Mouse (Mus musculus): ENCODE results near the gene Tmem205. TPM values are rescaled to one million over a fixed set of nuclear protein-coding genes. Genes with fewer than 3 reads are reported as not detected.

The Tmem205 gene
- polyA plus RNA-seq, 1 experiment from 2014 or later: 39.3 TPM

DNA sequence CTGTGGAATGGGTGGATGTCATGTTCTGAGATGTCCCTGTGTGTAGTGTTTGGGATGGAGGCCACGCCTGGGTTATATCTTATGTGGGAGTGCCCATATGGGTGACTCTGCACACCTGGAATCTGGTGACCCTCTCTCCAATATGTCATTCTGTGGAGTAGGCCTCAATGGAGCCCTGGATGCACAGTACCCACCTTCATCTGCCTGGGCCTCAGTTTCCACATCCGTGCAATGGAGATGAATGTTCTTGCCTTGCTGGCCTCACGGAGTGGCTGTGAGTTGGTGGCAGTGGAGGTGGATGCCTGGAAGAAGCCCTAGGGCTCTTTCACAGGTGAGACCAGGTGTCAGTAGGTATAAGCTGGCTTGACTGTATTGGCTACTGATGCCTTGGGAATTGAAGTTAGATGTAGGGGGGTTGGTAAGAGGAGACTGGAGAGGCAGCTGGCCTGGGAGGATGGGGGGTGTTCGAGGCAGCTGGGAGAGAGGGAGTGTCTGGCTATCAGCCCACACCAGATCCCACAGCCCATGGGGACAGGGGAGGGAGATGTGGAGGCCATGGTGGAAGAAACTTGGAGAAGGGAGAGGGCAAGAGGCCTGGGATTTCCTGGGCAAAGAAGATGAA lies 11.0 kb upstream of the Tmem205 start:
- Histone ChIP-seq H3K27ac (ENCODE audit: low read depth, low read length) (no peak overlapping the region), H3K4me1 (replicated peaks; ENCODE audit: control insufficient read depth, insufficient read depth, low read length) (no peaks in the 10 kb centered on the region), H3K4me3 (ENCODE audit: low read depth, low read length) (no peak overlapping the region), H3K27me3 (ENCODE audit: control insufficient read depth, insufficient read depth, low read length) (no peaks in the 10 kb centered on the region), H3K4me2 (replicated peaks; ENCODE audit: low read depth, low read length) (no peak overlapping the region), H3K9ac (ENCODE audit: low read depth, low read length) (no peak overlapping the region), H3K36me3 (ENCODE audit: control insufficient read depth, insufficient read depth, low read length) (no peaks in the 10 kb centered on the region), H3K9me3 (ENCODE audit: control insufficient read depth, low read length) (no peaks in the 10 kb centered on the region)
- 91% methylated on average over 4 of the region's 4 CpGs for WGBS
- DNase-seq (ENCODE audit: low spot score) (no peak), ATAC-seq (ENCODE audit: low FRiP score) (no peak)

DNA sequence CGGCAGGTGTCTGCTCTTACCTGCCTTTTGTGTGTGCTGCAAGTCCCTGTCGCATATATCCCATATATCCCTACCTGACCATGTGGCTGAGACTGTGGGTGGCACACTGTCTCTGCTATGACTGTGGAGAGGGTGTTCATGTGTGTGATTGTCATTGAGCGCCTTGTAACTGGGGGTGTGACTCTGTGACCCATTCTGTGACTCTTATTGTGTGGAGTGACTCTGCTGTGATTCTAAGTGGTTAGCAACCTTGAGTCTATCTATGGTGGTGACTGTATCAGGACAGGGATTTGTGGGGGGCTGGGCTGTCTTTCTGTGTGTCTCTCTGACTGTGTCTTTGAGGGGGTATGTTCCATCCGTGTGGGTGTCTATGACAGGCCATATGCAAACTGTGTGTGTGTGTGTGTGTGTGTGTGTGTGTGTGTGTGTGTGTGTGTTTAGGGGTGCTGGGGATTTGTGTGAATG lies 10.4 kb upstream of the Tmem205 start:
- H3K4me1 ChIP-seq (replicated peaks; ENCODE audit: control insufficient read depth, insufficient read depth, low read length): no peaks in the 10 kb centered on the region
- 82% methylated on average over 4 of the region's 4 CpGs for WGBS
- H3K9ac ChIP-seq (ENCODE audit: low read depth, low read length): peak overlapping the region; percentile 75; the same call in 1 of the 2 replicates
- DNase-seq (ENCODE audit: low spot score) (no peak), ATAC-seq (ENCODE audit: low FRiP score) (no peak)
- peak overlapping the region; percentile 71 for H3K4me2 ChIP-seq (replicated peaks; ENCODE audit: low read depth, low read length)
- no peak overlapping the region for H3K27ac ChIP-seq (ENCODE audit: low read depth, low read length)
- no peaks in the 10 kb centered on the region for H3K27me3 ChIP-seq (ENCODE audit: control insufficient read depth, insufficient read depth, low read length)
- peak overlapping the region; percentile 67 for H3K4me3 ChIP-seq (ENCODE audit: low read depth, low read length)
- H3K9me3 ChIP-seq (ENCODE audit: control insufficient read depth, low read length): no peaks in the 10 kb centered on the region
- H3K36me3 ChIP-seq (ENCODE audit: control insufficient read depth, insufficient read depth, low read length): no peaks in the 10 kb centered on the region

DNA sequence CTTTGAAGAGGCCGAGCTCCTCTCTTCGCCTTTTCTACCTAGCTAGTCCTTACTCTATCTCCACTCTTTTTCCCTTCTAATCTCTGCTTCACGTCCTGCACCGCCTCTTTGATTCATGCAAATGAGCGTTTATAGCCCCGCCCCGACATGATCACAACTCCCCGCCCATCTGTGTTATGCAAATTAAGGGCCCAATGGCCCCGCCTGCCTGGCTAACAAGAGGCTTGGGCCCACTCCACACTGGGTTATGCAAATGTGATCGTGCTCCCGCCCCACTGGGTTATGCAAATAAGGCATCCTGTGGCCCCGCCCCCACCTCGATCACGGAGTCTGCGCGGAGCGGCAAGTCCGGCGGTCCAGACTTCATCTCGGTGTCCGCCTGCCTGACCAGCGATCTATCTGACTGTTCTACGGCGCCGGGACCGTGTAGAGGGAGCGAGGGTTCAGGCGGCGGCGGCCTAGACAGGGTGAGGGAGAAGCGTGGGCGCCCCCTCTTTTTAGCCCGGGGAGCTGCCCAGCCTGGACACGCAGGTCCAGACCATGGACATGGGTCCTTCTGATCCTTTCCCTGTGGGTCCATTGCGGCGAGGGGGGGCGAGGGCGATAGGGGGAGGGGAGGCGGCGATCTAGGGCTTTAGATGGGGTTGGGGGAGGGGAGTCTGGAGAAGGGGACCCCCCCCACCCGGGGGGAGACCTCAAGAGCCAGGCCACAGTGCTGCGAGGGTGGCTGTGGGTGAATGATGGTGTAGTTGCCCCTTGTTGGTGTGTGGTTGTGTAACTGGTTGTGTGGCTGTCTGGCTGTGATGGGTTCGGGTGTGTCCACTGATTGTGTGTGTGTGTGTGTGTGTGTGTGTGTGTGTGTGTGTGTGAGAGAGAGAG lies 9.6 kb upstream of the Tmem205 start, which contains the start of gene Plppr2:
Plppr2 (plus strand) TSS at position 342 of the 879 bp plus-strand sequence.
- Histone ChIP-seq H3K9me3 (ENCODE audit: control insufficient read depth, low read length) (no peaks in the 10 kb centered on the region), H3K9ac (ENCODE audit: low read depth, low read length) (peak within 1 kb of the TSS; percentile 75), H3K4me1 (replicated peaks; ENCODE audit: control insufficient read depth, insufficient read depth, low read length) (no peaks in the 10 kb centered on the region), H3K36me3 (ENCODE audit: control insufficient read depth, insufficient read depth, low read length) (no peaks in the 10 kb centered on the region), H3K27me3 (ENCODE audit: control insufficient read depth, insufficient read depth, low read length) (no peaks in the 10 kb centered on the region), H3K27ac (ENCODE audit: low read depth, low read length) (peak within 1 kb of the TSS; percentile 62; the same call in 1 of the 2 replicates), H3K4me2 (replicated peaks; ENCODE audit: low read depth, low read length) (peak within 1 kb of the TSS; percentile 71), H3K4me3 (ENCODE audit: low read depth, low read length) (peak within 1 kb of the TSS; percentile 67)
- DNase-seq (ENCODE audit: low spot score) (peak; percentile 97), ATAC-seq (ENCODE audit: low FRiP score) (peak; percentile 95)
- WGBS: 3% methylated on average over 41 of the region's 43 CpGs

DNA sequence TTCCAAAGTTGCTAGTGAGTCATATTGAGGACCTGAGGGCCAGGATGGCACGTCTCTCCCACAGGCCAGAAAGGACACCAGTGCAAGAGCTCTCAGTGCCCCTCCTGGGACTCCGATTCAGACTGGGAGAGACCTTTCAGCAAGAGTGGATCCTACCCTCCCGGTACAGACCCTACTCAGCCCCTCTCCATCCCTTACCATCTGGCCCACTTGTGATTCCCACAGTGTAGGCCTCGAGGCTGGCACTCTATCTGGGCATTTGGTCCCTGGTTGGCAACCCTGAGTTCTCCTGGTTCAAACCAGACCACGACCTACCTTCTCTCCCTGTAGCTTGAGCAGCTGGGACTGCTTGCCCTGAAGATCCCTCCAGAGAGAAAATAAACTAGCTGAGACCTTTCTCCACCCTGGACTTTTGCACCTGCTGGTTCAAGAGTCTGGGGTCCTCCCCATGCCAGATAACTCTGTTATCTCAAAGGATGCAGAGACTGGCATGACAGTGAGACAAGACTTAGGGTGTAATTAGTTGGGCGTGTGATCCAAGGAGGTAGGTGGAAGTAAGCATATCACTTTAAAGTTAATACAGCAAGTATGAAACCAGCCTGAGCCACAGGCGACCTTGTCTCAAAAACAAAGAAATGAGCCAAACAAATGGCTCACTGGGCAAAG lies 8.2 kb upstream of the Tmem205 start:
- H3K9me3 ChIP-seq (ENCODE audit: control insufficient read depth, low read length): no peaks in the 10 kb centered on the region
- WGBS: 83% methylated on average over 7 of the region's 7 CpGs
- no peaks in the 10 kb centered on the region for H3K27me3 ChIP-seq (ENCODE audit: control insufficient read depth, insufficient read depth, low read length)
- no peak overlapping the region for H3K4me2 ChIP-seq (replicated peaks; ENCODE audit: low read depth, low read length)
- no peak overlapping the region for H3K27ac ChIP-seq (ENCODE audit: low read depth, low read length)
- DNase-seq (ENCODE audit: low spot score) (no peak), ATAC-seq (ENCODE audit: low FRiP score) (no peak)
- H3K4me3 ChIP-seq (ENCODE audit: low read depth, low read length): no peak overlapping the region
- no peaks in the 10 kb centered on the region for H3K36me3 ChIP-seq (ENCODE audit: control insufficient read depth, insufficient read depth, low read length)
- H3K4me1 ChIP-seq (replicated peaks; ENCODE audit: control insufficient read depth, insufficient read depth, low read length): no peaks in the 10 kb centered on the region
- H3K9ac ChIP-seq (ENCODE audit: low read depth, low read length): no peak overlapping the region

DNA sequence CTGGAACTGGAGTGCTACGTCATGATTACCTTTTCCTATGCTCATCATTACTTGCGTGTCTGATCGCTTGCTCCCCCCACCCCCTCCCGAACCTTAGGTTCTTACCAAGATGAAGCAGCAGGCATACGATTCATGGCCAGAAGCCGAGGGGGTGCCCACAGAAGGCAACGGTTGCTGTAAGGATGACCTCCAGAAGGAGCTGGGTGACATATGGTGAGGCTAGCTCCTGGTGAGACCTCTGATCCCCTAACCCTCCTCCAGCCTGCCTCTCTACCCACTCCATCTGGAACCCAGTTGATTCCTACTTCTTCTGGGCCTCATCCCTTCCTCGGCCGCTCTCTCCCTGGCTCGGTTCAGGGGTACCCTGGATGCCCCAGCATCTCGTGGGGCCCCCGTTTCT lies 6.7 kb upstream of the Tmem205 start:
- no peaks in the 10 kb centered on the region for H3K27me3 ChIP-seq (ENCODE audit: control insufficient read depth, insufficient read depth, low read length)
- H3K4me2 ChIP-seq (replicated peaks; ENCODE audit: low read depth, low read length): no peak overlapping the region
- H3K9me3 ChIP-seq (ENCODE audit: control insufficient read depth, low read length): no peaks in the 10 kb centered on the region
- H3K4me1 ChIP-seq (replicated peaks; ENCODE audit: control insufficient read depth, insufficient read depth, low read length): no peaks in the 10 kb centered on the region
- no peaks in the 10 kb centered on the region for H3K36me3 ChIP-seq (ENCODE audit: control insufficient read depth, insufficient read depth, low read length)
- H3K9ac ChIP-seq (ENCODE audit: low read depth, low read length): no peak overlapping the region
- no peak for ATAC-seq (ENCODE audit: low FRiP score)
- DNase-seq (ENCODE audit: low spot score): no peak
- H3K4me3 ChIP-seq (ENCODE audit: low read depth, low read length): no peak overlapping the region
- WGBS: 84% methylated on average over 12 of the region's 12 CpGs
- H3K27ac ChIP-seq (ENCODE audit: low read depth, low read length): no peak overlapping the region

DNA sequence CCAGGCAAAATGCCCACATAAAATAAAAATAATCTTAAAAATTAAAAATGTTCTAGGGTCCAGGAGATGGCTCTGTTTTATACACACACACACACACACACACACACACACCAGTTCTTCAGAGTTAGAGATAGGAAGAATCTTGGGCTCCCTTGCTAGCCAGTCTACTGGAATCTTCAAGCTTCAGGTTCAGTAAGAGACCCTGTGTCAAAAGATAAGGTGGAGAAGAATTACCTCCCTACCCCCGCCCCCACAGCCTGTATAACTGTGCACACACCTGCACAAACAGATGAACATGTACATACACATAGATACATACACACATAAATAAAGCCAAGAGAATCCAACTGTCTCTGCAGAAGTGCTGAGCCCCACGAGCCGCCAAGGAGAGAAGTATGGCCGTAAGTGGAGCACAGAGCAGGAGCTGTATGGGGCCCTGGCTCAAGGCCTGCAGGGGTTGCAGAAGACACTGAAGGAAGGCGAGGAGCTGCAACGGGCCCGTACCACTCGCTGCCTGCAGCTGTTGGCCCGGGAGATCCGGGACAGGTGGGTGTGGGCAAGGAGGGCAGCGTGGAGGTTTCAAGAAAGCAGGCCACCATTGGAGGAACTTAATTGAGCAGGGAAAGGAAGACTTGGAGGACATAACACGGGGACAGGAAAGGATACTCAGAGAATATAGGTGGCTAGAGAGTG lies 5.2 kb upstream of the Tmem205 start:
- no peak overlapping the region for H3K4me2 ChIP-seq (replicated peaks; ENCODE audit: low read depth, low read length)
- H3K4me3 ChIP-seq (ENCODE audit: low read depth, low read length): no peak overlapping the region
- 53% methylated on average over 12 of the region's 12 CpGs for WGBS
- no peaks in the 10 kb centered on the region for H3K9me3 ChIP-seq (ENCODE audit: control insufficient read depth, low read length)
- ATAC-seq (ENCODE audit: low FRiP score) (no peak), DNase-seq (ENCODE audit: low spot score) (no peak)
- no peaks in the 10 kb centered on the region for H3K36me3 ChIP-seq (ENCODE audit: control insufficient read depth, insufficient read depth, low read length)
- H3K9ac ChIP-seq (ENCODE audit: low read depth, low read length): no peak overlapping the region
- H3K27me3 ChIP-seq (ENCODE audit: control insufficient read depth, insufficient read depth, low read length): no peaks in the 10 kb centered on the region
- H3K27ac ChIP-seq (ENCODE audit: low read depth, low read length): no peak overlapping the region
- H3K4me1 ChIP-seq (replicated peaks; ENCODE audit: control insufficient read depth, insufficient read depth, low read length): no peaks in the 10 kb centered on the region

DNA sequence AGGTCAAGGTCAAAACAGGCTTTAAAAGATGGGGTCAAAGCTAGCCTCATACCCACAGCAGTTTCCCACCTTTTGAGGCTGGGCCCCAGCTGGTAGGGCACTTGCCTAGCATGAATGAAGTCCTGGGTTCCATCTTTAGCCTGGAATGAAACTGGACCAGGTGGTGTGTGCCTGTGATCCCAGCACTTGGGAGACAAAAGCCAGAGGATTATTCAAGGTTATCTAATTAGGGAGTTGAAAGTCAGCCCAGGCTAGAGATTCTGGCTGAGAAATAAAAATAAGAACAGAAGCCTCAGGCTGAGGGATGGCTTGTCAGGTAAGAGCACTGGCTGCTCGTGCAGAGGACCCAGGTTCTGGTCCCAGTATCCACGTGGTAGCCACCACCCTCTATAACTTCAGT lies 4.7 kb upstream of the Tmem205 start:
- H3K4me2 ChIP-seq (replicated peaks; ENCODE audit: low read depth, low read length): no peak overlapping the region
- H3K27ac ChIP-seq (ENCODE audit: low read depth, low read length): no peak overlapping the region
- H3K36me3 ChIP-seq (ENCODE audit: control insufficient read depth, insufficient read depth, low read length): no peaks in the 10 kb centered on the region
- no peak for DNase-seq (ENCODE audit: low spot score)
- WGBS: 64% methylated on average over 2 of the region's 2 CpGs
- no peak overlapping the region for H3K9ac ChIP-seq (ENCODE audit: low read depth, low read length)
- no peaks in the 10 kb centered on the region for H3K4me1 ChIP-seq (replicated peaks; ENCODE audit: control insufficient read depth, insufficient read depth, low read length)
- H3K27me3 ChIP-seq (ENCODE audit: control insufficient read depth, insufficient read depth, low read length): no peaks in the 10 kb centered on the region
- H3K4me3 ChIP-seq (ENCODE audit: low read depth, low read length): no peak overlapping the region
- no peak for ATAC-seq (ENCODE audit: low FRiP score)
- H3K9me3 ChIP-seq (ENCODE audit: control insufficient read depth, low read length): no peaks in the 10 kb centered on the region

DNA sequence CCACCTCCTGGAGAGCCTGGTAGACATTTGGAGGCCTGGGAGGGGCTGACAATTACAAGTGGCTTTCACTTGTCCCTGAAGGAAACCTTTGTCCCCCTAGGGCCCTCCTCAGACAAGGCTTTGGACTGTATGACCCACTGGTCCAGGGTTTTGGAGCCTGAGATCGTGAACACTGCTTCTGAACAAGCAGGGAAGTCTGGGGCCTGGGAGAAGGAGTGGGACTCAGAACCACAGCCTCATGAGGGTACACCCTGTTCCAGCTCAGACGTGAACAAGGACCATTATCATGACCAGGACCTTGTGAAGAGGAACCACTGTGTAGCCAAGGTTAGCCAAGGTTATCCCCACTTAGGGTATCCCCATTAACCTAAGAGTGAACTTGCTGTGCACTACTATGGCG lies 1.9 kb upstream of the Tmem205 start:
- Histone ChIP-seq H3K4me3 (ENCODE audit: low read depth, low read length) (no peak overlapping the region), H3K36me3 (ENCODE audit: control insufficient read depth, insufficient read depth, low read length) (no peaks in the 10 kb centered on the region), H3K4me2 (replicated peaks; ENCODE audit: low read depth, low read length) (no peak overlapping the region), H3K27ac (ENCODE audit: low read depth, low read length) (no peak overlapping the region), H3K9me3 (ENCODE audit: control insufficient read depth, low read length) (no peaks in the 10 kb centered on the region), H3K9ac (ENCODE audit: low read depth, low read length) (no peak overlapping the region), H3K27me3 (ENCODE audit: control insufficient read depth, insufficient read depth, low read length) (no peaks in the 10 kb centered on the region), H3K4me1 (replicated peaks; ENCODE audit: control insufficient read depth, insufficient read depth, low read length) (peaks cover 4% of the 10 kb centered on the region; the same call in 1 of the 2 replicates)
- DNase-seq (ENCODE audit: low spot score) (no peak), ATAC-seq (ENCODE audit: low FRiP score) (no peak)
- 79% methylated on average over 3 of the region's 3 CpGs for WGBS
